Mouse (Mus musculus) CH12.LX (cell line): ENCODE results near the gene Nlgn1. TPM values are rescaled to one million over a fixed set of nuclear protein-coding genes. Genes with fewer than 3 reads are reported as not detected.

Experiments used
- DNase-seq: peaks from one replicate; pipeline ENCODE4 v3.0.0-alpha.2; 2013; ENCODE audit errors: extremely low read depth
- H3K27ac ChIP-seq: 2 replicates; pipeline ENCODE4 v1.5.1; 2012; ENCODE audit warnings: low read depth, mild to moderate bottlenecking, control low read depth, moderate library complexity; ENCODE audit not compliant: insufficient read depth
- H3K27me3 ChIP-seq: replicated peaks from 2 replicates; pipeline ENCODE3; 2012; ENCODE audit warnings: inconsistent platforms
- H3K36me3 ChIP-seq, 2 experiments: replicated peaks in 1 of 2; 2 replicates each; pipeline versions ENCODE3 to v1.6.1; 2012; ENCODE audit warnings: inconsistent platforms in 1 of 2, low read length in 1 of 2, mild to moderate bottlenecking in 1 of 2, mixed read lengths in 1 of 2, moderate library complexity in 1 of 2; ENCODE audit not compliant: control insufficient read depth in 1 of 2, insufficient read depth in 1 of 2
- H3K4me1 ChIP-seq, 2 experiments: 2 replicates each; pipeline ENCODE4 v1.6.1; 2012; ENCODE audit warnings: inconsistent platforms in 1 of 2, moderate library complexity in 1 of 2; ENCODE audit not compliant: insufficient read depth in 2 of 2, control insufficient read depth in 1 of 2
- H3K4me2 ChIP-seq: 2 replicates; pipeline ENCODE4 v1.6.1; 2012; ENCODE audit warnings: low read depth, mild to moderate bottlenecking, control low read depth; ENCODE audit not compliant: poor library complexity, insufficient read depth, severe bottlenecking
- H3K4me3 ChIP-seq, 3 experiments: fragments of 150-350 bp in 1 of 3; sonication (generic) in 1 of 3; replicated peaks in 1 of 3; 2 replicates each; pipeline versions ENCODE3 to v1.5.1; 2011 to 2012; ENCODE audit warnings: low read depth in 2 of 3, low read length in 2 of 3, mild to moderate bottlenecking in 2 of 3, moderate library complexity in 2 of 3, control low read depth in 1 of 3, improper control_type of control experiment in 1 of 3, inconsistent platforms in 1 of 3, mixed read lengths in 1 of 3; ENCODE audit not compliant: poor library complexity in 1 of 3
- H3K79me2 ChIP-seq: replicated peaks from 2 replicates; pipeline ENCODE4 v1.6.1; 2012; ENCODE audit warnings: mild to moderate bottlenecking, moderate library complexity; ENCODE audit not compliant: control insufficient read depth, poor library complexity, insufficient read depth, severe bottlenecking; ENCODE audit errors: extremely low read depth
- H3K9ac ChIP-seq: 2 replicates; pipeline ENCODE4 v1.6.1; 2012; ENCODE audit warnings: low read depth, mild to moderate bottlenecking, control low read depth, moderate library complexity; ENCODE audit not compliant: insufficient read depth
- H3K9me3 ChIP-seq: replicated peaks from 2 replicates; pipeline ENCODE3; 2012; ENCODE audit warnings: low read length, inconsistent platforms, mixed read lengths
- JUN ChIP-seq: IDR thresholded peaks from 2 replicates; pipeline ENCODE4 v1.6.1; 2011; ENCODE audit warnings: low read depth, mild to moderate bottlenecking, low read length, improper control_type of control experiment, moderate library complexity; ENCODE audit not compliant: insufficient read depth
- MAX ChIP-seq: IDR thresholded peaks from 2 replicates; pipeline ENCODE4 v1.6.1; 2011; ENCODE audit warnings: low read length, improper control_type of control experiment
- MEF2A ChIP-seq: IDR thresholded peaks from 2 replicates; pipeline ENCODE4 v1.6.1; 2014; ENCODE audit warnings: low read depth, mild to moderate bottlenecking, inconsistent platforms, low read length, improper control_type of control experiment, borderline replicate concordance
- MYC ChIP-seq: IDR thresholded peaks from 2 replicates; pipeline ENCODE4 v1.6.1; 2011; ENCODE audit warnings: low read depth, mild to moderate bottlenecking, improper control_type of control experiment, low read length
- NELFE ChIP-seq: IDR thresholded peaks from 2 replicates; pipeline ENCODE4 v1.6.1; 2011; ENCODE audit warnings: low read depth, low read length, improper control_type of control experiment
- NRF1 ChIP-seq: IDR thresholded peaks from 2 replicates; pipeline ENCODE4 v1.6.1; 2014; ENCODE audit warnings: low read depth, mild to moderate bottlenecking, inconsistent platforms, low read length, improper control_type of control experiment, moderate library complexity
- USF2 ChIP-seq: conservative IDR thresholded peaks from 2 replicates; pipeline ENCODE4 v1.6.1; 2011; ENCODE audit warnings: low read depth, low read length, improper control_type of control experiment
- ZC3H11A ChIP-seq: IDR thresholded peaks from 2 replicates; pipeline ENCODE4 v1.6.1; 2012; ENCODE audit warnings: low read depth, mild to moderate bottlenecking, inconsistent platforms, low read length, improper control_type of control experiment
- dilution Hi-C: fragments of 300-500 bp; cut with MboI; formaldehyde crosslinking; loops from 2 replicates; pipeline ENCODE4 v1.14.3; 2020; ENCODE audit warnings: low sequenced_read_pairs; ENCODE audit not compliant: extremely low pct_unique_long_range_greater_than_20kb, extremely low pct_ligation_motif_present
- in situ Hi-C: fragments of 300-500 bp; cut with MboI; formaldehyde crosslinking; loops from 3 replicates; pipeline ENCODE4 v1.14.3; 2019; ENCODE audit warnings: low sequenced_read_pairs, low pct_ligation_motif_present, low pct_unique_long_range_greater_than_20kb, mixed read lengths
- polyA plus RNA-seq: library from polyadenylated mRNA; unstranded; fragments of >175 nt; gene quantifications from 2 replicates; pipeline ENCODE4 v1.2.1, GENCODE M21; 2012; ENCODE audit warnings: low read depth; ENCODE audit not compliant: insufficient read length
- total RNA-seq, 2 experiments: library from RNA; depleted of rRNA; stranded (reverse); fragments of 300-350 nt in 1 of 2; fragments of >200 nt in 1 of 2; gene quantifications; 2 replicates each; pipeline ENCODE4 v1.2.3; 2012 to 2014

Gene Nlgn1
- total and polyA plus RNA-seq, 3 experiments: not detected

GRCm38 (mm10) chr3:26145441-26145840, 186.8 kb downstream of the Nlgn1 start:
- Histone ChIP-seq H3K36me3 (no peaks in the 10 kb centered on the region), H3K9me3 (peaks cover 29% of the 10 kb centered on the region), H3K4me3 (no peak overlapping the region), H3K9ac (no peak overlapping the region), H3K27me3 (no peaks in the 10 kb centered on the region)
- TF ChIP-seq MAX (no peak), ZC3H11A (no peak), NELFE (no peak), MEF2A (no peak), MYC (no peak)
- TF ChIP-seq, all 38 proteins: peak for 0
- in situ Hi-C loops (no loop called here), dilution Hi-C loops (no loop called here)
- H3K27ac ChIP-seq: no peak overlapping the region
- no peak overlapping the region for H3K4me2 ChIP-seq
- H3K79me2 ChIP-seq: no peaks in the 10 kb centered on the region
- no peaks in the 10 kb centered on the region for H3K4me1 ChIP-seq
- DNase-seq: no peak

GRCm38 (mm10) chr3:26141590-26141989, 190.7 kb downstream of the Nlgn1 start:
- no peak for DNase-seq
- dilution Hi-C loops: no loop called here

DNA sequence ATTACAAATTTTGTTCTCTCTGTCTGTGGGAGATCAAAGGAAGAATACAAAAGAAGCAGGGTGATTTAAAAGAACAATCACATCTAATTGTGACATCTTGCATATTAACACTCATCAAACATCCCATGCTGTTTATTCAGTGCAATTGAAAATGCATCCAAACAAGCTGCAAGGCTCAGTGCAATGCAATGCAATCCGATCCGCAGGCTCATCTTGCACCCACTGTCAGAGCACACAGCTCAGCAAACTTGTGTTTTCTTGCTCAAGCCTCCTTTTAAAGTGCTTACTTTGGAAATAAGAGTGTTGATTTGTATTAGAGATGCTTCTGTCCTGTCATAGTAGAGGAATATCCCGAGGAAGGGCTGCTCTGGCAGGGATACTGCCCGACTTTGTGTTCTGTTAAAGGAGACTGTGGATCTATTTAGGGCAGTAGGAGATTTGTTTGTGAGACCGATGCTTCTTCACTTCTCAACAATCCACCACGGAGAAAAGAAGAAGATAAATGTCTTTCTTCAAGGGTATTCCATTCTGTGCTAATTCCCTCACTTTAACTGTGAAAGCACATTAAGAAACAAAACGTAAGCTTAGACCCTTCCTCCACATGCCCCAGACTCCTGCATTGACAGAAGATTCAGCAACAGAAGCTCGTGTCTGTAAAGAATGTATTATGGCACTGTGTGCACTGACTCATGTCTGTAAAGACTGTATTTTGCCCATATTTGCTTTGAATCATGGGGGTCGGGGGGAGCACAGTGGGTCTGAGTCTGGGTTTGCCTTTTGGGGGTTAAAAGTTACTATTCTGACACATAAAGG, 197.2 kb downstream of the Nlgn1 start:
- H3K9ac ChIP-seq: no peak overlapping the region
- in situ Hi-C loops: no loop called here
- no peak for TF ChIP-seq JUN
- no peak for TF ChIP-seq MAX
- TF ChIP-seq, all 38 proteins: peak for 0

More at GRCm38 (mm10) chr3:26141590-26141989, 190.7 kb downstream of the Nlgn1 start:
- no peaks in the 10 kb centered on the region for H3K36me3 ChIP-seq
- peaks cover 36% of the 10 kb centered on the region for H3K9me3 ChIP-seq
- H3K4me2 ChIP-seq: no peak overlapping the region
- H3K4me3 ChIP-seq: no peak overlapping the region
- TF ChIP-seq USF2: no peak
- no peak for TF ChIP-seq NRF1
- TF ChIP-seq, all 38 proteins: peak for 0
- in situ Hi-C loops: no loop called here
- no peaks in the 10 kb centered on the region for H3K79me2 ChIP-seq
- H3K4me1 ChIP-seq: no peaks in the 10 kb centered on the region
- no peak overlapping the region for H3K9ac ChIP-seq
- no peaks in the 10 kb centered on the region for H3K27me3 ChIP-seq
- no peak overlapping the region for H3K27ac ChIP-seq

More for the DNA sequence above, 197.2 kb downstream of the Nlgn1 start:
- Histone ChIP-seq H3K27ac (no peak overlapping the region), H3K4me3 (no peak overlapping the region), H3K4me2 (no peak overlapping the region), H3K36me3 (no peaks in the 10 kb centered on the region), H3K4me1 (no peaks in the 10 kb centered on the region), H3K9me3 (peaks cover 30% of the 10 kb centered on the region), H3K27me3 (no peaks in the 10 kb centered on the region), H3K79me2 (no peaks in the 10 kb centered on the region)
- DNase-seq: no peak
- dilution Hi-C loops: no loop called here
